Mouse (Mus musculus) ES-CJ7 (cell line): ENCODE results near the gene 1700123O20Rik.

Experiments
- DNase-seq: peaks from one replicate; pipeline ENCODE4 v3.0.0; 2011; ENCODE audit warnings: low read depth, low spot score

The 1700123O20Rik gene

DNA sequence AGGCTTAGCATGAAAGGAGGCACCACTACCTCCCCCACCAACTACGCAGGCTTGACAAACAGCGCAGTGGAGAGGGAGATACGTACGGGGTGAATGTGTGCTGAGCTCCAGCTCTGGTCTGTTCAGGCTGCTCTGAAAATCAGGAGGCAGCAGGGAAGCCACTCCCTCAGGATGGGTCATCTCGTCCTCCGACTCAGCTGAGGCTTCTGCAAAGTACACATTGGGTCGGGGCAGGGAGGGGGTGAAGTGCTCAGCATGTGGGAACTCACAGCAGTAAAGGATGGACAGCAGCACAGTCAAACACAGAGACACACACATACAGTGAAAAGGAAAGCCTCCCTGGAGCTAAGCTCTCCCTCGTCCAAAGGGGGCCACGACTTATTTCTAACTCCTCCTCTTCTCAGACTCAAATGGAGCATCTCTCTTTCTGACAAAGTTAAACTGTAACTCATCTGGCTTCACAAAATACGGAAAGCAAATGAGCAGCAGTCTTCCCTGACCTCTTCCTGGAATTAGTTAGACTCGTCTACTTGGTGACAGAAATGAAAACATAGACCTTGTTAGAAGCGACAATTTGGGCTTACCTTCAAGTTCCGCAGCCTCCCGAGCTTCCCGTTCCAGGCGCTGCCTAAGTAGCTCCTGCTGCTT lies 7.2 kb upstream of the 1700123O20Rik start:
- DNase-seq: peak; percentile 24

DNA sequence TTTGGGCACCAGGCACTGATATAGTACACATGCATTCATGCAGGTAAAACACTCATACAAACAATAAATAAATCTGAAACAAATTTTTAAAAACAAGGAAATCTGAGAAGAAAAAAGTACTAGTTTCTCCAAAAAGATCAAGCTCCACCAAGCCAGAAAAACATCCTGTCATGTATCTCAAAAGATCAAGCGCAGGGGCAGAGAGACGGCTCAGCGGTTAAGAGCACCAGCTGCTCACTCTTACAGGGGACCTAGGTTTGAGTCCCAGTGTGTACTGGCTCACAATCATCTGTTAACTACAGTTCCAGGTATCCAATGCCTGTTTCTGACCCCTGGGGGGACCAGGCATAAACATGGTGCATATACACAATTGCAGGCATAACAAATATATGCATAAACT lies 3.6 kb upstream of the 1700123O20Rik start:
- no peak for DNase-seq

DNA sequence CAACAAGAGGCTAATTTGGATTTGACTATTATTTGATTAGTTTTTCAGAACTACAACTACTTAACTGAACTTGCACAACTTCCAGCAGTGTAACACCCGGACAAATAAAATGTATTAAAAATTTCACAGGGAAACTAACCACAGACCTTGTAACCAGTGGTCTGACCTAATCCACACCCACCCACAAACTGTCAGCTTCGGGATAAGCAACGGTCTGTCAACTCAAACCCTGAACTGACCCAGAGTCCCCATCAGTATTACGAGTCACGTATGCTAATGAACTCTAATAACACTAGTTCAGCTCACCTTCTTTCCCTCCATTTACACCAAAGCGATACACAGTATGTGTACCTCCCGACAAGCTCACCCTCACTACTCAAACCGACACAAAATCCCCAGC lies 545 bp upstream of the 1700123O20Rik start:
- DNase-seq: no peak

DNA sequence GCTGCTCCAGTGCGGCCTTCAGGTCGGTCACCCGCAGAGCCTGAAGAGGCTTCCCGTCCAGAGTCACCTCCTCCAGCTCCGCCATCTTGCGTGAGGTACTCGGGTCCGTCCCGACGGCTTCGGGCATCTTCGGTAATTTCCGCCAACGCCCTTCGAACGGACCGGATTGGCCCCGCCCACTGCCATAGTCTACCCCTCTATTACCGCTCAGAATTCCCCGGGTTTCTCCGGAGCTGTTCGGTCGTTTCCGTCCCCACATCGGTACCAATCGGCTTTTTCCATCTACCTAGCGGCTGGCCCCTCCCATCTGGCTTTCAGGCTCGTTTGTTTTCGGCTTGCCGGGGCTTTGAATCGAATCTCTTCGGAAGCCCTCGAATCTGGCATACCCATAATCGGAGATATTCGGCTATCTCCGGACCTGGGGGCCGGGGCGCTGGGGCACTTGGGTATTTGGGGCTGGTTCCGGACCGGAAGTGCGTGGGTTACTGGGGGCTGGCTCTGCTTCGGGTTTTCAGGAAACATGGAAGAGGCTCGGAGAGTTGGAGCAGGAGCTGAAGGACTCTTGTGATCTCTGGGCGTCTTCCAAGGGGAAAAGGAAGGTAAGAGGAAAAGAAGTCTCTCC lies 617 bp downstream of the 1700123O20Rik start, which contains the start of gene Acin1:
Acin1 (minus strand) TSS at position 410 of the 622 bp plus-strand sequence.
- peak; percentile 96 for DNase-seq

DNA sequence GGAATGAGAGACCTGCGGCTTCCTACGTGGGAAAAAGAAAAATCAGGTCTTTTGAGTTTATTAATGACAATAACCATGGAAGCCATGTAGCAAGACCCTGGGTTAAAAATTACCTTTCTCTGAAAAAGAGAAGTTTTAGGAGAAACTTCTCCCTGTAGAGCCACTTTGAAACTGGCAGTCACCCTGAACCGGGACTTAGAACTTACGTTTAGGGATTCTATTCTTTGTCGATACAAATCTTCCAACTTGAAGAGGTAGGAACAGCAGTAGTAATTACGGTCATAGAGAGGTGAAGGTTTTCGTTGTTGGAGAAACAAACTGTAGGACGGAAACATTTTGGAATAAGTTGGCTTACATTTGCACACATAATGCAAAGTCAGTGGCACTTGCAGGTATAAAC lies 1.2 kb downstream of the 1700123O20Rik start:
- no peak for DNase-seq

DNA sequence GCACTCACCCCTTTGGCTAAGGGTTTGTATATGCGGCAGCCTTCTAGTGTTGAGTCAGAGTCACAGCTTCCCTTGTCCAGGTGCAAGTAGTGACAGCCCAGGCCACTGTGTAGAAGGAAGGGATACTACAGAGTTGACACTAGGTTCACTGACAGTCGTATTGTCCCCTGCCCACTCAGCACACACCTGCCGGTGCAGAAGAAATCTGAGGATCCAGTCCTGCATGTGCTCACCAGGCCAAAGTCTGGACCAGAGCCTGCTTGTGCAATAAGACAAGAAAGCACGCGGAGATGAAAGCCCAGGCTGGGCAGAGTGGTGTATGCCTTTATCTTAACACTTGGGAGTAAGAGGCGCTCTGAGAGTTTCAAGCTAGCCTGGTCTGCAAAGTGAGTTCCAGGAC lies 9.0 kb downstream of the 1700123O20Rik start:
- no peak for DNase-seq

DNA sequence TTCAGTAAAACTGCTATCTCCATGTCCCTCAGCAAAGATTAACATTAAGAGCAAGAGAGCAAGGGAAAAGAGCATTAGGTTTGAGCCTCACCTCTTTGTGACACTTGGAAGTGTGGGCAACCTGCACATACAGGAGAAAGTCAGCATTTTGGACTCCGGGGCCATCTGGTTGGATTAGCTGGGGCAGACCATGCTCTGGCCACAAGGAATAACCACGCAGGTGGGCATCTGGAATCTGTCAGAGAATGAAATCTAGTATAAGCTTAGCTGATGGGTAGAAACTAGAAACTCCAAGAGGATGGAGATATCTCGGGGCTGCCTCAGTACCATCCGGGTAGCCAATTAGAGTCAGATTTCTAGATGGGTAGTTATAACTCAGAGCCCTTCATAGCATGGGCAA lies 10.7 kb downstream of the 1700123O20Rik start:
- DNase-seq: no peak

DNA sequence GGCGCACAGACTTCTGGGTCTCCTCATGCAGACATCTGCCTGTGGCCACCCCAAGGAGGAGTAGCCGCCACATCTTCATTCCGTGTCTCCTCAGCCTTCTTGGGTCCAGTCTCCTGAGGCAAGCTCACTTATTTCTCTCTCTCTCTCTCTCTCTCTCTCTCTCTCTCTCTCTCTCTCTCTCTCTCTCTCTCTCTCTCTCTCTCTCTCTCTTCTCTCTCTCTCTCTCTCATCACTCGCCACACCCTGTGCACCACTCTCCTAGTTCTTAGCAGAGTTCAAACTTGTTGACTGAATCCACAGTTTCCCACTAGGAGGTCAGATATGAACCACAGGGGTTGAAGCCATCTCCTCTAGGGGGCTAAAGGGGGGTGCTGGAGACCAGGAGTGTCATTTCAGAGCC lies 12.7 kb downstream of the 1700123O20Rik start, which contains the start of gene Gm29776:
Gm29776 (minus strand) TSS at position 101 of the 400 bp plus-strand sequence.
- no peak for DNase-seq

DNA sequence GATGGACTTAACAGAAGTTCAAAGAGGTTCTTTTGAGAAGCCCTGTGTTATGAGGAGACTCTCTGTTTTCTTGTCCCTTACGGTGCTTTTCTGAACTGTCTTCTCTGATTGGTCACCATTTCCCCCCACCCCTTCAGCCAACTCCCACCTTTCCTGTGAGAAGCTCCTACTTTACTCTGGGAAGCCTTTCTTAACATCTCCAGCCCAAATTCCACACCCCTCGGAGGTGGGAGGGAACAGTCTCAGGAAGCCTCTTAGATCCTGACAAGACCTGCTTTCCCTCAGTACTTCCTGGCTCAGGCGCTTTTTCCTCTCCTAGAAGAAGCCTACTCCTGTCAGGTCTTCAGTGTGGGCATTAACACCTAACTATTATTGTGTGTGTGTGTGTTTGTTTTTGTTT lies 13.6 kb downstream of the 1700123O20Rik start:
- peak; percentile 62 for DNase-seq

DNA sequence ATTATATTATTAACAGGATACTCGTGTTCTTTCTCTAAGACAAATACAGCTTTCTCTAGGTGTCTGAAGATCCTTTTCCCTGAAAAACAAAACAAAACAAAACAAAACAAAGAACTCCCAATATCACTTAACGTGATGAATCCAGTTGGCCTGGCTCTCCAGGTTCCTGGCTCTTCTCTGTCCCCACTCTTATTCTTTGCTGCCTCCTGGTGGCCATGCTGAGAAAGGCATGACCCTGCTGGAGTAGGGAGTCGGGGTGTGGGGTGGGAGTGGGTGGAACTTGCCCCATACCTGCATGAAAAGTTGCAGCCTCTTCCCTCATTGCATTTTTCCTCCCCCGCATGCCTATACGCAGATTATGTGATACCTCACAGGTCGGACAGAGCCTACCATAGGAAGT lies 15.3 kb downstream of the 1700123O20Rik start:
- peak; percentile 82 for DNase-seq

DNA sequence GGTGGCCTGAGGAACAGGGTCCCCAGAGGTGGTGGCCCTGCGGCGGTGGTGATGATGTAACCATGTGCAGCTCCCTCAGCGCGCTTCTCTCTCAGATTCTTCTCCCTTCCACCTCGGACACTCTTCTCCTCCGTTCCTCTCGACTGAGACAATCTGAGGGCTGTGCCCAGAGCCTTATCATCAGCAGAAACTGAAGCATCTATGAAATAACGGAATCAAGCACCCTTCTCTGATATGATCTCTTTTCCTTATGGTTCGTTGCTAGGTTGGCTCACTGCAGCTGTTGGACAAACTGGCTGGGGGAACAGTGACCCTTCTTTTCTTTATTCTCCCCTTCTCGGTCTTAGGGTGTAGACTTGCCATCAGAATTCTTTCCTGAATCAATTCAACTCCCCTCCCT lies 17.2 kb downstream of the 1700123O20Rik start:
- no peak for DNase-seq

DNA sequence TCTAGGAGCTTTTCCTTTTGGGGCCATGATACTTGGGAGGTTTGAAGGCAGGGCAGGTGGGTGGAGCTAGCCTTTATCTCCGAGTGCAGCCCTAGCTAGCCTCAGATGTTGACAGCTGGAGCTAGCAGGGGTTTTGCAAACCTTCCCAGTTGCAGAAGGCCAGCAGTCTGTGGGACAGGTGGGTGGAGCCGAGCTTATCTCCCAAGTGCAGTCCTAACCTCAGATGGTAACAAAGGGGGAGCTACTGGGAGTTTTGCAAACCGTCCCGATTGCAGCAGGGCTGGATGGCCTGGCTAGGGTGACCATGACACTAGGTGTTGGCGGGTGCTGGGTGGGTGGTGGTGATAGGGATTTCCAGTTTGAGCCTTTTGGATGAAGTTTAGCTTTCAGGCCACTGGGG lies 19.8 kb downstream of the 1700123O20Rik start:
- DNase-seq: no peak

DNA sequence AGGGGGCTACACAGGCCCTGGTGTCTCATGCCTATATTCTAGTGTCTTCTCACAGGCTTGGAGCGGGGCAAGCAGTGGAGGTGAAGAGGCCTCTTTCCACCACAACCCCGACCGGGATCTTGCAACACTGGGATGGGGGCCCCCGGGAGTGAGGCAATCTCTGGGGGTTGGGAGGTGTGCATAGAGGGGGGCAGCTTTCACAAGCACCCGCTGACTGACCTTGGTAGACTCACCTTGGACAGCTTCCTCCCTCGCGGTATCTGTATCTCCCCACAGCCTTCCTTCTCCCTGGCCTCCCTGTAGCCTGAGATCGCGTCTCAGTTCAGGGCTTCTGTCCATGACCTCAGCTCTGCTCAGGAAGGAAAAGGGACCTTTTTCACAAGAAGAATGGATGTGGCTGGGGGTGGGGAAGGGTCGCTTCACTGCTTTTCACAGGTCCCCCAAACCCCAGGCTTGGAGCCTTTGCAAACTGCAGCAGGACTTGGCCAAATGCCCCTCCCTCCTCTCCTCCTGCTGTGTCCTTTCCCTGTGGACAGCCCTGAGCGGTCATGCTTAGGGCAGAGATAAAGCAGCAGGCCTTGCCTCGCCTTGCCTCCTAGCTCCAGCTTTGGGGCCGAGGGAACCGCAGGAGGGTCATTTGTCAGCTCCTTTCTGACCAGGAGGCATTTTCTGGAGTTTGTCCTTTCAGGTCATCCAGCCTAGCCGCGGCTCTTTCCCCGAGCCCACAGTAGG lies 20.7 kb downstream of the 1700123O20Rik start:
- DNase-seq: no peak

DNA sequence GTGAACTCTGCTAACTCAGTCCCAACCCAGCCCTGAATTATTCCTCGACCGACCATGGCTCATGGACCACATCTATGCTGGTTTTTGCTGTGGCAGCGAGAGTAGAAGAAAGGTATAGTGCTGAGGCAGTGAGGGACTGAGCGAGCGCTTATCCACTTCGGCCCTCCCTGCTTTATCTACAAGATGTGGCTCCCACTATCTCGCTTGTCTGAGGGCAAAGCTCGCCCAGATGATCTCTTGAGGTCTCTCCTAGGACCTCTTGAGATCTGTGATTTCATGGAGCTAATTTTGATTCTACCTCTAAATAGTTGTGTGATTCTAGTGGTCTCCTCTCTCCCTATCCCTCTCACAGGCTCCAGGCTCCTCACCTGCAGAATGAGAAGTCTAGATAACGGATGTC lies 23.0 kb downstream of the 1700123O20Rik start:
- DNase-seq: no peak

DNA sequence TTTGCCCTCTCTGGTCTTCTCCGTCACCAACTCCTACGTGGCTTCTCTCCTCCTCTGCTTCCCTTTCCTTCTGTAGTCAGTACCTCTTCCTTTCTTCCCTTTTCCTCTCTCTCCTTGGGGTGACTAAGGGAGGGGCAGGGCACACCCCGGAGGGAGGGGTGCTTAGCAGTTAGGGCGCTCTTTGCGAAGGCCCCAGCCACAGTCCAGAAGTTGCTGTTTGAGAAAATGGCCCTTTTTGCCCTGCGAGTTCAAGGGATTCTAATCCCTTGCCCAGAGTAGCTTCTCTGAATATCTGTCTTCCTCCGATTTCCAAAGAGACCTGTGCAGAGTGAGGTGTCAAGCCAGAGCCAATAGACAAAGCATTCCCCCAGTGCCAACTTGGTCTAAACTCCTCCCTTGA lies 26.1 kb downstream of the 1700123O20Rik start, which contains the start of gene Cebpe:
Cebpe (minus strand) TSS at position 101 of the 400 bp plus-strand sequence.
- no peak for DNase-seq

DNA sequence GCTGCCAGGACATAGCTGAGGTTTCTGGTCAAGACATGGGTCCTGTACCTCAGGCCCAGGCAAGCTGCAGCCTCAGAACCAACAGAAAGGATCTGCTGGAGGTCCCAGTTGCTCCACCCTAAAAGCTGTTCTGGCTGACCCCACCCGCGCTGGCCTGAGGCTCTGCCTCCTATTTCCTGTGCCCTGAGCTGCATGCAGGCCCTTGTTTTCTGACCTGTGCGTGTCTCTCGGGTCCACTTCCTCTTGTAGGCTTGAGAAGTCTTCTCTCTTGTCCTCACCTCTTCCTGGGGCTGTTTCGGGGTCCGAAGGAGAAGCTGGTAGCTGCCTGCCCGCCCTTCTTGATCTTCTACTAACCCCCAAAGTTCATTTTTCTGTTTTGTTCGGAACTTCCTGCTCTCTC lies 26.8 kb downstream of the 1700123O20Rik start:
- no peak for DNase-seq

DNA sequence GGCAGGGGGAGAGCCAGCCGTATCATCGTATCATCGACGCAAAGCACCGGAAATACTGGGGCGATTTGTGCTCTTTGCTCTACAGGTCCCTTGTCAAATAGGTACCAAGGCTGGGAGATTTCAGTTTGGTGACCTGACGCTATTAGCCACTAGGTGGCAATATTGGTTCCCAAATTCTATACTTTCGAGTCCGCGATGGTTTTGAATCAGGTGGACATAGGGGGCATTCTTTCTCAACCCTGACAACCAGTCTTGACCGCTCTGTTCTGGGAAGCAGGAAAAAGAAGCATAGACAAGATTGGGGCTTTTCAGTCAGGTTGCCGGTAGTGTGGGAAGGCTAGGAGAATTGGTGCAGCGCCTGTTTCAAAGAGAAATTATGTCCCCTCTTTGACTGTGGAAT lies 28.1 kb downstream of the 1700123O20Rik start:
- peak; percentile 91 for DNase-seq

DNA sequence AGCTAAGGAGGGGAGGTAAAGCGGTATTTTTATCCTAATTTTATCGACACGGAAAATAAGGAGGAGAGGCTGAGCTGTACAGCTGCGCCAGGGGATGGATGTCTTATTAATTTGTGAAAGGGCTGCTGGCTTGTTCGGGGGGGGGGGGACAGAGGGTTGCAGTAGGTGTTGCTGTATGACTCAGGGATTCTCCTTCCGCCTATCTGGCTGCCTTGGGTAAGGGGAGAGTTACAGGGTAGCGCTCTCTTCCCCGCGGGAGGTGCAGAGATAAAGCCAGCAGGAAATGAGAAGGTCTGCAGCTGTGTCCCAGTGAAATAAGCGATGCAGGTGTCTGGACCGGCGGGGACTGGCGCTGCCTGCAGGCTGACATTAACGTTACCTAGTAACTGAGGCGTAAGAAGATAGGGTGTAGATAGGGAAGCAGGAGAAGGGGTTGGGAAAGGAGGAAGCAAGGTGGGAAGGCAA lies 28.6 kb downstream of the 1700123O20Rik start:
- peak; percentile 75 for DNase-seq

DNA sequence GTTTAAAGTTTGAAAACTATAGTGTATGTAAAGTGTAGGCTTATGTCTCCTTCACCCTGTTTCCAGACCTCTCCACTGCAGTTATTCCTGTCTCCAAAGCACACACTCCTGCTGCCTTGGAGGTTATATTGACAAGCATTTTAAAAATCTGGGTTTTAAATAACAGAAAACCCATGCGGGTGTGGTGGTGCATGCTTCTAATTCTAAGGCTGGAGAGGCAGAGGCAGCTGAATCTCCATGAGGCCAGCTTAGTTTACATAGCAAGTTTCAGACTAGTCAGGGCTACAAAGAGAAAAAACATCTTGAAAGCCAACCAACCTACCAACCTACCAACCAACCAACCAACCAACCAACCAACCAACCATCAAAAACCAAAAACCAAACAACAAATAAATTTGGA lies 29.4 kb downstream of the 1700123O20Rik start:
- DNase-seq: no peak

DNA sequence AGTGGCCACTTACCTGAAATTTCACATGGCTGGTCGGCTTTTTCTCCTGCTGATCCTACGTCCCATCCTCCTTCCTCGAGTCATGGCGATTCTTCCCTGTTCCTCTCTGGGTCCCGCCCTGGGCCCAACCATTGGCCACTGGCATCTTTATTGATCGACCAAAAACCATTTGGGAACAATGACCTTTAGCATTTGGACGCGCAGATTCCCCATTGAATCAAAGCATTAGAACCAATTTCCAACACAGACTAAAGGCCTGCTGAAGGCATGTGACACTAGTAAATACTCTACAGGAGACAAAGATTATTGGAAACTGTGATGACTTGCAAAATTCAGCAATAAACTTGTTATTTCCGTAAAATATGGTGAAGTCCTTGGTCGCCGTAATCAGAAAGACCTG lies 34.0 kb downstream of the 1700123O20Rik start:
- no peak for DNase-seq

DNA sequence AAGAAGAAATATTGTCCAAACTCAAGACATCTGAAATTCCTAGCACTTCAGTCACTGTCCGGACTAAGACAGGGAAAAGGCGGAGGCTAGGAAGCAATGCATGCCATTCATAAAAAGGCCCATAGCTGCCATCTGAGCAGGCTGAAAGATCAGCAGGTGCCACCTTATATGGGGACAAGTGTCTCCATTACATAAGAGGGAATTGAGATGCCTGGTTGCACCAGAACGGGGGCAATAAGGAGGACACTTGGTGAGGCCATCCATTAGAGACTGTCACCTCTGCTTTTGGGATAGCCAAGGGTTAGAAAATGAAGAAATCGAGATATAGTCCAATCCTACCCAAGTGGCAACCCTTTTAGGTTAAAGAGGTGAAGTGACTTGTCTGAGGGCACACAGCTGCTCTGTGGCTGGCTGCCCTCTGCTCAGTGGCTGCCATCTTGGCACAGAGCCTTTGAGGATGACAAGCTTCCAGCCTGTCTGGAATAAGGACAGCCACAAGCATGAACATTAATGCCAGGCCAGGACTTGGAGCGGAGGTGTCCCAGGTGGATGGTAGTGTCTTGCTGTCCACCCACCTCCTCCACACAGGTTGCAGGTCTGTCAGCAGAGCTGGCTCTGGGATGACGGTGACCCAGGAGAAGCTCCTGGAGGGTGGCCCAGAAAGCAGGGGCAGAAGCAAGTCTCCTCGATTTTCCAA lies 34.8 kb downstream of the 1700123O20Rik start:
- DNase-seq: no peak

DNA sequence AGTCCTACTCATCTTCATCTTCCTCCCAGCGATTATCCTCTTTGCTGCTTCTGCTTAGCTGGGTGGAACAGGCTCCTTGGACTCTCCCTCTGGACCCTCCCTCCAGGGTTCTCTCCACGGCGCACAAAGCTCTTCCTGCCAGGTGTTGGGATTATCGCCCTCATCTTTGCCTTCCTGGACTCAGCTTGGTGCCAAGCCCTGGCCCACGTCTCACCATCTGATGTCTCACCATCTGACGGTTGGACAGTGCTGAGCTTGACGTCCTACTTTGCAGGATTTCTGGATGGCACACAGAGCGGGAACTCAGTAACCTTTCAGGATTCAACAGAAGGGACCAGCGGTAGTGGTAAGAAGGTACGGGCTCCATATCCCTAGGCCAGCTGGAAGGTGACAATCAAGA lies 35.7 kb downstream of the 1700123O20Rik start:
- DNase-seq: no peak
